Mouse (Mus musculus): ENCODE results near the gene Garnl3.
A peak's percentile ranks its signal among the peaks of the same experiment; 100 is the strongest.
"Not testable (repeated sequence)": the region's sequence is repeated elsewhere in the genome, so short reads cannot be mapped to it uniquely, and the experiment has no call there.

Garnl3 gene

GRCm38 (mm10) chr2:33041571-33041970 lies 89.9 kb downstream of the Garnl3 start:
- ATAC-seq (ENCODE audit: insufficient number of reproducible peaks, low FRiP score, low TSS enrichment): no peak

- ATAC-seq (ENCODE audit: insufficient number of reproducible peaks, low FRiP score, low TSS enrichment): no peak
Measured at GRCm38 (mm10) chr2:33037429-33037828, 94.0 kb downstream of the Garnl3 start.

GRCm38 (mm10) chr2:33035297-33035696 lies 96.2 kb downstream of the Garnl3 start:
- no peak for ATAC-seq (ENCODE audit: insufficient number of reproducible peaks, low FRiP score, low TSS enrichment)

- no peak for ATAC-seq (ENCODE audit: insufficient number of reproducible peaks, low FRiP score, low TSS enrichment)
Measured at GRCm38 (mm10) chr2:33033281-33033680, 98.2 kb downstream of the Garnl3 start.

- ATAC-seq (ENCODE audit: insufficient number of reproducible peaks, low FRiP score, low TSS enrichment): no peak
Measured at GRCm38 (mm10) chr2:33032391-33033062, 98.9 kb downstream of the Garnl3 start.

- ATAC-seq (ENCODE audit: insufficient number of reproducible peaks, low FRiP score, low TSS enrichment): no peak
Measured at GRCm38 (mm10) chr2:33025040-33025439, 106.4 kb downstream of the Garnl3 start.

GRCm38 (mm10) chr2:33024564-33024963 lies 106.9 kb downstream of the Garnl3 start:
- no peak for ATAC-seq (ENCODE audit: insufficient number of reproducible peaks, low FRiP score, low TSS enrichment)

GRCm38 (mm10) chr2:33022846-33023245 lies 108.6 kb downstream of the Garnl3 start:
- ATAC-seq (ENCODE audit: insufficient number of reproducible peaks, low FRiP score, low TSS enrichment): no peak

- ATAC-seq (ENCODE audit: insufficient number of reproducible peaks, low FRiP score, low TSS enrichment): no peak
Measured at GRCm38 (mm10) chr2:33018026-33018425, 113.4 kb downstream of the Garnl3 start.

GRCm38 (mm10) chr2:33017191-33017590 lies 114.3 kb downstream of the Garnl3 start:
- no peak for ATAC-seq (ENCODE audit: insufficient number of reproducible peaks, low FRiP score, low TSS enrichment)

GRCm38 (mm10) chr2:33014877-33015276 lies 116.6 kb downstream of the Garnl3 start:
- ATAC-seq (ENCODE audit: insufficient number of reproducible peaks, low FRiP score, low TSS enrichment): peak; percentile 96

GRCm38 (mm10) chr2:33009055-33009454 lies 122.4 kb downstream of the Garnl3 start:
- not testable (repeated sequence) for ATAC-seq (ENCODE audit: insufficient number of reproducible peaks, low FRiP score, low TSS enrichment)

- peak; percentile 72; the same call in 1 of the 2 replicates for ATAC-seq (ENCODE audit: insufficient number of reproducible peaks, low FRiP score, low TSS enrichment)
Measured at GRCm38 (mm10) chr2:33005041-33005440, 126.4 kb downstream of the Garnl3 start.

GRCm38 (mm10) chr2:33002144-33002543 lies 129.3 kb downstream of the Garnl3 start:
- ATAC-seq (ENCODE audit: insufficient number of reproducible peaks, low FRiP score, low TSS enrichment): no peak

GRCm38 (mm10) chr2:32999752-33000151 lies 131.7 kb downstream of the Garnl3 start:
- ATAC-seq (ENCODE audit: insufficient number of reproducible peaks, low FRiP score, low TSS enrichment): no peak

GRCm38 (mm10) chr2:32997792-32998191 lies 133.7 kb downstream of the Garnl3 start:
- no peak for ATAC-seq (ENCODE audit: insufficient number of reproducible peaks, low FRiP score, low TSS enrichment)

GRCm38 (mm10) chr2:32997081-32997480 lies 134.4 kb downstream of the Garnl3 start:
- no peak for ATAC-seq (ENCODE audit: insufficient number of reproducible peaks, low FRiP score, low TSS enrichment)

GRCm38 (mm10) chr2:32992130-32992529 lies 139.3 kb downstream of the Garnl3 start:
- no peak for ATAC-seq (ENCODE audit: insufficient number of reproducible peaks, low FRiP score, low TSS enrichment)

- no peak for ATAC-seq (ENCODE audit: insufficient number of reproducible peaks, low FRiP score, low TSS enrichment)
Measured at GRCm38 (mm10) chr2:32990167-32990832, 141.2 kb downstream of the Garnl3 start.

GRCm38 (mm10) chr2:32989376-32989775 lies 142.1 kb downstream of the Garnl3 start:
- ATAC-seq (ENCODE audit: insufficient number of reproducible peaks, low FRiP score, low TSS enrichment): no peak

GRCm38 (mm10) chr2:32985844-32986243 lies 145.6 kb downstream of the Garnl3 start:
- ATAC-seq (ENCODE audit: insufficient number of reproducible peaks, low FRiP score, low TSS enrichment): no peak

- no peak for ATAC-seq (ENCODE audit: insufficient number of reproducible peaks, low FRiP score, low TSS enrichment)
Measured at GRCm38 (mm10) chr2:32983617-32984016, 147.8 kb downstream of the Garnl3 start.
